Mouse (Mus musculus): ENCODE results near the gene Cnksr3.

- TF ChIP-seq POLR2A (IDR thresholded peaks at IDR 0.05; ENCODE audit: control insufficient read depth, low read depth, low read length): no peak
- no peak for TF ChIP-seq CTCF (IDR thresholded peaks at IDR 0.05; ENCODE audit: control insufficient read depth, insufficient read depth, insufficient replicate concordance, low read depth, low read length)
These were observed 500 bp upstream of the Cnksr3 start for GRCm38 (mm10) chr10:7212537-7212936.
